Mouse (Mus musculus) limb, embryonic 10.5 days (tissue): Measurements from ENCODE around the gene Syce2. TPM values are rescaled to one million over a fixed set of nuclear protein-coding genes. Genes with fewer than 3 reads are reported as not detected.
A peak's percentile ranks its signal among the peaks of the same experiment; 100 is the strongest.

Experiments used
- DNase-seq: peaks from one replicate; pipeline ENCODE4 v3.0.0-alpha.2; 2017; ENCODE audit warnings: low spot score
- H3K27ac ChIP-seq: fragments of 300-500 bp; sonication (generic); 2 replicates; pipeline ENCODE4 v1.5.1; 2016; ENCODE audit warnings: mild to moderate bottlenecking
- H3K27me3 ChIP-seq: fragments of 300-500 bp; sonication (generic); 2 replicates; pipeline ENCODE4 v1.6.1; 2016; ENCODE audit warnings: low read depth, mild to moderate bottlenecking; ENCODE audit not compliant: poor library complexity, severe bottlenecking
- H3K36me3 ChIP-seq: fragments of 300-500 bp; sonication (generic); 2 replicates; pipeline ENCODE4 v1.6.1; 2016; ENCODE audit warnings: mild to moderate bottlenecking, moderate library complexity
- H3K4me1 ChIP-seq: fragments of 300-500 bp; sonication (generic); 2 replicates; pipeline ENCODE4 v1.6.1; 2016
- H3K4me3 ChIP-seq: fragments of 300-500 bp; sonication (generic); 2 replicates; pipeline ENCODE4 v1.5.1; 2016; ENCODE audit warnings: mild to moderate bottlenecking, moderate library complexity
- H3K9me3 ChIP-seq: fragments of 300-500 bp; sonication (generic); replicated peaks from 2 replicates; pipeline ENCODE4 v1.6.1; 2016; ENCODE audit warnings: mild to moderate bottlenecking
- WGBS: fragments of 180-500 bp; shearing (Covaris S2); methylation state at CpG from one replicate; pipeline ENCODE4 v1.1.7; 2016; 5-methylcytosine and 5-hydroxymethylcytosine counted together
- microRNA-seq: library from miRNA; unstranded; fragments of <30 nt; microRNA quantifications from one replicate; pipeline ENCODE4, GENCODE M21; 2017
- polyA plus RNA-seq: library from polyadenylated mRNA; unstranded; fragments of >200 nt; fragmentation: Nextera tagmentation; extraction: Ambion mirVana; gene quantifications from 2 replicates; pipeline ENCODE4 v1.2.1, GENCODE M21; 2016

The Syce2 gene
- polyA plus RNA-seq, 1 experiment from 2014 or later = 92.8 TPM

GRCm38 (mm10) chr8:84928456-84929306, 56.8 kb downstream of the Syce2 start:
- peak; percentile 85 for DNase-seq
- H3K4me3 ChIP-seq = peak overlapping the region; percentile 51
- whole genome bisulfite sequencing = 4% methylated on average over 48 of the region's 52 CpGs
- H3K27ac ChIP-seq = no peak overlapping the region
- H3K9me3 ChIP-seq = no peaks in the 10 kb centered on the region
- H3K4me1 ChIP-seq = peaks cover 11% of the 10 kb centered on the region
- H3K27me3 ChIP-seq = peaks cover 77% of the 10 kb centered on the region
- H3K36me3 ChIP-seq = no peaks in the 10 kb centered on the region

GRCm38 (mm10) chr8:84930582-84930981, 58.7 kb downstream of the Syce2 start:
- Histone ChIP-seq H3K36me3 (no peaks in the 10 kb centered on the region), H3K27ac (no peak overlapping the region), H3K4me1 (peaks cover 28% of the 10 kb centered on the region), H3K27me3 (peaks cover 82% of the 10 kb centered on the region), H3K9me3 (no peaks in the 10 kb centered on the region), H3K4me3 (no peak overlapping the region)
- no peak for DNase-seq
- 86% methylated on average over 13 of the region's 13 CpGs for WGBS

- no peaks in the 10 kb centered on the region for H3K9me3 ChIP-seq
- H3K27ac ChIP-seq = no peak overlapping the region
- no peak for DNase-seq
- no peaks in the 10 kb centered on the region for H3K36me3 ChIP-seq
- peaks cover 94% of the 10 kb centered on the region for H3K27me3 ChIP-seq
- WGBS = 83% methylated on average over 16 of the region's 16 CpGs
- no peak overlapping the region for H3K4me3 ChIP-seq
- peaks cover 34% of the 10 kb centered on the region for H3K4me1 ChIP-seq
Observed at GRCm38 (mm10) chr8:84933767-84934559, 62.1 kb downstream of the Syce2 start.

DNA sequence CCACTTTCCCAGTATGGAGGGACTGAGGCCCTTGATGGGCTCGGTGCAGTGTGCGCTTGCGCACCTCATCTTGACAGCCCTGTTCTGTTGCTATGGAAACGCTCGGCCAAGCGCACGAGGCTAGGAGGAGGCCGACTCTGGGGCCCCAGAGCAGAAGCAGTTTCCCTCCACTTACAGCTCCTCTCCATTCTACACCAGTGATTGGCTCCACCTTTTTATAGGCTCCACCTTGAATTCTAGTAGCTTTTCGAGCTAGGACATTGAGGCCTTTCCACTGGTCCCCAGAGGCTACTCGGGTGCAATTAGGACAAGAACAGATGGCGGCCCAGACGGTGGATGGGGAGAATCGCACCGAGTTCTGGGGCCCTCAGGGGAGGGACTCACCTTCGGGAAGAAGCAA, 62.9 kb downstream of the Syce2 start:
- H3K4me1 ChIP-seq = peaks cover 30% of the 10 kb centered on the region
- H3K27me3 ChIP-seq = peaks cover 94% of the 10 kb centered on the region
- no peaks in the 10 kb centered on the region for H3K9me3 ChIP-seq
- under 1% methylated on average over 15 of the region's 15 CpGs for WGBS
- peak; percentile 70 for DNase-seq
- H3K36me3 ChIP-seq = no peaks in the 10 kb centered on the region
- H3K4me3 ChIP-seq = peak overlapping the region; percentile 22
- no peak overlapping the region for H3K27ac ChIP-seq

DNA sequence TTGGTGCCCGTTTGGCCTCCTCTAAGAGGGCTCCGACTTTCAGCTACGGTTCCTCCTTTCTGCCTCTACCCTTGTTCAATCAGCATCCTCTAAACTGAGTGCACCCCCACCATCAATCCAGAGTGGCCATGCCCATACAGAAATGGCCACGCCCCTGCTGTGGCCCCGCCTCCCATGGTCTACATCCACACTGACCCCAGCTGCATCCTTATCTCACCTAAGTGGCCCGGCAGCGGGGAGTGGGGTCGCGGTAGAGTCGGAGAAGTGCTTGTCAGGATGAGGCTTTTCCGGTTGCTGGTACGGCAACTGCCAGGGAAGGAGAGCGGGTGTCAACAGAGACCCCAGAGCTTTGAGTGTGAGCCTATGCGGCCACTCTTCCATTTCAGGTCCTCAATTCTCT, 63.6 kb downstream of the Syce2 start:
- Histone ChIP-seq H3K27ac (no peak overlapping the region), H3K4me1 (peaks cover 30% of the 10 kb centered on the region), H3K4me3 (peak overlapping the region; percentile 22; the same call in 1 of the 2 replicates), H3K9me3 (no peaks in the 10 kb centered on the region), H3K36me3 (no peaks in the 10 kb centered on the region), H3K27me3 (peaks cover 91% of the 10 kb centered on the region)
- no peak for DNase-seq
- WGBS = 5% methylated on average over 14 of the region's 14 CpGs

GRCm38 (mm10) chr8:84936041-84936961, 64.4 kb downstream of the Syce2 start:
- DNase-seq = no peak
- H3K36me3 ChIP-seq = no peaks in the 10 kb centered on the region
- peaks cover 30% of the 10 kb centered on the region for H3K4me1 ChIP-seq
- peak overlapping the region; percentile 26; the same call in 1 of the 2 replicates for H3K27ac ChIP-seq
- peak overlapping the region; percentile 55 for H3K4me3 ChIP-seq
- 26% methylated on average over 23 of the region's 23 CpGs for WGBS
- H3K9me3 ChIP-seq = no peaks in the 10 kb centered on the region
- H3K27me3 ChIP-seq = peaks cover 91% of the 10 kb centered on the region

DNA sequence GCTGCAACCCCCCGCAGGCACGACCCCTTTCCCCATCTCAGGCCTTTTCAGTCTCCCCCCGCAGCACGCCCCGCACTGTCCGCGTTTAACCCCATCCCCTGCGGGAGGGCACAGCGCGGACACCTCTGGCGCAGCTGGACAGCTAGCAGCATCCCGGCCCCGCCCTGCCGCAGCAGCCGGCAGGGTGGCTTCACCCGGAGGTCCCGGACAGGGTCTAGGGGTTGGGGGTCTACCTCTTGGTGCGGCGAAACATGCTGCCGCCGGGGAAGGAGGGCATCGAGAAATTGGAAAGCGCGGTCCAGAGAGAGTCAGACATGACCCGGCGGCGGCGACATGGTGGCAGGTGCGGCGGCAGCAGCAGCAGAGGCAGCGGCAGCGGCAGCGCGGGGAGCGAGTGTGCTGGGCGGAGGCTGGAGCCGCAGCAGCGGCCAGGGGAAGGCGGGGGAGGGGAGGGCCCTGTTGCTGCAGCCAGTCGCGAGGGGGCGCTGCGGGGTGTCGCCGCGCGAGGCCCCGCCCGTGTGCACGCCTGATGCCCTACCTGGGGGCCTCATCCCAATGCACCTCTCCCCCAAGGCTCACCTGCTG, 65.1 kb downstream of the Syce2 start, which contains the start of gene Mast1:
Gene Mast1, minus strand, starts transcription at position 398 of the 585 bp plus-strand sequence.
- no peaks in the 10 kb centered on the region for H3K9me3 ChIP-seq
- H3K4me3 ChIP-seq = peak within 1 kb of the TSS; percentile 55
- WGBS = 1% methylated on average over 50 of the region's 50 CpGs
- H3K36me3 ChIP-seq = no peaks in the 10 kb centered on the region
- peak within 1 kb of the TSS; percentile 26; the same call in 1 of the 2 replicates for H3K27ac ChIP-seq
- DNase-seq = peak; percentile 81
- H3K27me3 ChIP-seq = peaks cover 91% of the 10 kb centered on the region
- peaks cover 30% of the 10 kb centered on the region for H3K4me1 ChIP-seq

Small RNA genes lying within 50 kb of the gene (microRNA-seq; reads per million reads assigned to microRNA genes)
- gene Gm24197 = not detected
- gene Mir7069 = 4.1 reads per million, percentile 6 among the genes with 10 or more reads in this experiment

Other genes starting within 250 kb of the Syce2 start
- gene Ier2, start 209.3 kb upstream of the Syce2 start, polyA plus RNA-seq = 199 and 229 TPM in 2 replicates
- 71.7 and 79.3 TPM in 2 replicates for gene Trmt1, start 185.8 kb upstream of the Syce2 start, polyA plus RNA-seq
- 31.7 and 32.0 TPM in 2 replicates for gene Nacc1, start 184.2 kb upstream of the Syce2 start, polyA plus RNA-seq
- gene Lyl1, start 170.7 kb upstream of the Syce2 start, polyA plus RNA-seq = 4.6 and 4.7 TPM in 2 replicates
- gene G430095P16Rik, start 149.1 kb upstream of the Syce2 start, polyA plus RNA-seq = 3.7 and 8.1 TPM in 2 replicates
- 0.24 and 2.1 TPM in 2 replicates for gene Nfix, start 71.8 kb upstream of the Syce2 start, polyA plus RNA-seq
- gene Dand5, start 49.3 kb upstream of the Syce2 start, polyA plus RNA-seq = 1.9 and 2.7 TPM in 2 replicates
- gene Gadd45gip1, start 40.6 kb upstream of the Syce2 start, polyA plus RNA-seq = 51.7 and 54.4 TPM in 2 replicates
- 119 and 122 TPM in 2 replicates for gene Rad23a, start 31.4 kb upstream of the Syce2 start, polyA plus RNA-seq
- 820 and 843 TPM in 2 replicates for gene Calr, start 25.2 kb upstream of the Syce2 start, polyA plus RNA-seq
- gene Farsa, start 15.1 kb upstream of the Syce2 start, polyA plus RNA-seq = 149 and 156 TPM in 2 replicates
- gene Gcdh, start 21.8 kb downstream of the Syce2 start, polyA plus RNA-seq = 44.5 and 54.2 TPM in 2 replicates
- 14.0 and 18.7 TPM in 2 replicates for gene Klf1, start 29.8 kb downstream of the Syce2 start, polyA plus RNA-seq
- gene Dnase2a, start 36.4 kb downstream of the Syce2 start, polyA plus RNA-seq = 6.4 and 8.2 TPM in 2 replicates
- gene Mast1, start 65.2 kb downstream of the Syce2 start, polyA plus RNA-seq = 0.09 and 0.16 TPM in 2 replicates
- 0.44 and 0.58 TPM in 2 replicates for gene Rtbdn, start 74.9 kb downstream of the Syce2 start, polyA plus RNA-seq
- not detected in 2 replicates for gene Gm49661, start 97.3 kb downstream of the Syce2 start, polyA plus RNA-seq
- gene Prdx2, start 97.5 kb downstream of the Syce2 start, polyA plus RNA-seq = 1,175 and 1,260 TPM in 2 replicates
- 156 and 168 TPM in 2 replicates for gene Rnaseh2a, start 97.7 kb downstream of the Syce2 start, polyA plus RNA-seq
- 9.9 and 14.4 TPM in 2 replicates for gene Junb, start 106.6 kb downstream of the Syce2 start, polyA plus RNA-seq
- gene Hook2, start 118.5 kb downstream of the Syce2 start, polyA plus RNA-seq = 16.0 and 19.1 TPM in 2 replicates
- gene Best2, start 142.4 kb downstream of the Syce2 start, polyA plus RNA-seq = not detected in 2 replicates
- 161 and 163 TPM in 2 replicates for gene Asna1, start 153.2 kb downstream of the Syce2 start, polyA plus RNA-seq
- gene Trir, start 154.7 kb downstream of the Syce2 start, polyA plus RNA-seq = 138 and 157 TPM in 2 replicates
- 28.1 and 28.4 TPM in 2 replicates for gene Tnpo2, start 164.8 kb downstream of the Syce2 start, polyA plus RNA-seq
- 19.9 and 23.1 TPM in 2 replicates for gene Fbxw9, start 187.9 kb downstream of the Syce2 start, polyA plus RNA-seq
- gene Gm5741, start 195.9 kb downstream of the Syce2 start, polyA plus RNA-seq = 0.79 TPM in 1 of 2 replicates, not detected in the other
- 70.2 and 79.0 TPM in 2 replicates for gene Dhps, start 199.6 kb downstream of the Syce2 start, polyA plus RNA-seq
- 109 and 116 TPM in 2 replicates for gene Wdr83os, start 208.6 kb downstream of the Syce2 start, polyA plus RNA-seq
- 62.5 and 66.4 TPM in 2 replicates for gene Wdr83, start 209.2 kb downstream of the Syce2 start, polyA plus RNA-seq
- 22.4 and 25.2 TPM in 2 replicates for gene Man2b1, start 211.2 kb downstream of the Syce2 start, polyA plus RNA-seq